Mouse (Mus musculus) neural tube, postnatal 0 days (tissue): ENCODE measurements around the gene Gm27235. TPM values are rescaled to one million over a fixed set of nuclear protein-coding genes. Genes with fewer than 3 reads are reported as not detected.

Experiments used
- polyA plus RNA-seq: library from polyadenylated mRNA; unstranded; fragments of >200 nt; fragmentation: Nextera tagmentation; extraction: Ambion mirVana; gene quantifications from 2 replicates; pipeline ENCODE4 v1.2.1, GENCODE M21; 2015

Gene Gm27235
- polyA plus RNA-seq: not detected in 2 replicates

DNA sequence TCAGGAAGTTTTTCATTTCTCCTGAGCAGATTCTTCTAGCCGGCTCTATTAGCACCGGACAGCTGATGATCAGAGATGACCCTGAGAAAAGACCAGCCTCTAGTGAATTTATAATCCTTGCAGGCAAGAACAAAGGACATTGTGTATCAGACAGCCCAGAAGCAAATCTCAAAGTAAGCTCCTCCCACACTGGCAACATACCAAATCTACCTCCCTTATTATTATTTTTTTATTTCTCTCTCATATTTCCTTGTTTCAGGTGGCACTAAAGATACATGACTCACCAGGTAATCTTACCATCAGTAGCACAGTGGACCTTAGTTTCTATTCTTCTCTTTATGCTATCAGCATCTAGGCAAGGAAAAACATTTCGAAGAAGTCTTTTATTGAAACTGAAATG is at the start of gene Gm27235, which contains the start of gene D730048I06Rik:
TSS of gene Gm27235 (minus strand) at position 101 of the 400 bp plus-strand sequence.
TSS of gene D730048I06Rik (minus strand) at position 112 of the 400 bp plus-strand sequence.

GRCm38 (mm10) chr9:35778009-35778408 is 11.9 kb downstream of the Gm27235 start, which contains the start of gene Gm17727:
Gene Gm17727 (minus strand): TSS chr9:35778109.

GRCm38 (mm10) chr9:35740749-35741148 is 49.2 kb downstream of the Gm27235 start, which contains the start of gene Gm17677:
Gene Gm17677 (plus strand): TSS chr9:35741049.

Other genes starting within 250 kb of the Gm27235 start
- 24.8 and 25.4 TPM in 2 replicates for gene Ddx25, start 231.6 kb downstream of the Gm27235 start, polyA plus RNA-seq
- gene Pus3, start 231.5 kb downstream of the Gm27235 start, polyA plus RNA-seq: 12.1 and 12.5 TPM in 2 replicates
- 0.65 and 0.93 TPM in 2 replicates for gene Pate2, start 219.8 kb downstream of the Gm27235 start, polyA plus RNA-seq
- 9.9 and 10.3 TPM in 2 replicates for gene Hyls1, start 219.7 kb downstream of the Gm27235 start, polyA plus RNA-seq
- gene Pate4, start 178.2 kb downstream of the Gm27235 start, polyA plus RNA-seq: not detected in 2 replicates
- not detected in 2 replicates for gene Pate3, start 141.9 kb downstream of the Gm27235 start, polyA plus RNA-seq
- gene Pate1, start 102.7 kb downstream of the Gm27235 start, polyA plus RNA-seq: not detected in 2 replicates
- gene Gm17677, start 49.1 kb downstream of the Gm27235 start, polyA plus RNA-seq: not detected in 2 replicates
- gene Gm17727, start 12.0 kb downstream of the Gm27235 start, polyA plus RNA-seq: not detected in 2 replicates
- gene D730048I06Rik, start within 50 bp of the Gm27235 start, polyA plus RNA-seq: not detected in 2 replicates
- gene 9230110F15Rik, start 54.0 kb upstream of the Gm27235 start, polyA plus RNA-seq: not detected in 2 replicates
- not detected in 2 replicates for gene 9230113P08Rik, start 118.3 kb upstream of the Gm27235 start, polyA plus RNA-seq